In the genomic region with DNA sequence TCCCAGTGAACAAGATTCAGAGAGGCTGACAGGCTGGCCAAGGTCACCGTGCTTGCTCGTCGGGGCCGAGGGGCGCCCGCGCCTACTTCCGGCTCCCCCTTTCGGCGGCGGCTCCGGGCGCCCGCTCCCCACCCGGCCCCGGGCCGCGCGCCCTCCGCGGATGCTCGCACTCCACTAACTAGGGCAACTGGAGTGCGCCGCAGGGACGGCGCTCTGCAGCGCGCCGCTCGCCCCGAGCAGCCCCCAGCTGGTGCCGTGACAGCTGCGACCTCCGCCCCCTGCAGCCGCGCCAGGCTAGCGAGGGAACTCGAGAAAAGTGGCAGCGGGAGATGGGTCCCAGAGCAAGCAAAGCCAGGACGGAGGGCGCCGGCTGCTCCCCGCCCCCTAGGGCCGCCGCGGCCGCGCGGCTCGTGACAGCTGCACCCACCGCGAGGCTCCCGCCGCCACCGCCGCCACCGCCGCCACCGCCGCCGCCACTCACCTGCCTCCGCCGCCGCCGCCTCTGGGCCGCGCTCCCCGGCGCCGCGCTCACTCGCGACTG, we compare ENCODE assay signal across 8 mouse cellular contexts. TPM values are rescaled to one million over a fixed set of nuclear protein-coding genes. Genes with fewer than 3 reads are reported as not detected.
DNase-seq lines count a peak whose midpoint lies in the region; ATAC-seq and TF ChIP-seq lines count a peak whose summit lies in the region.

No protein-coding gene starts in this region.

- H3K4me1 ChIP-seq in limb, embryonic 11.5 days (ENCODE audit: control insufficient read depth, insufficient read depth, low read length): peaks cover 13% of the 10 kb centered on the region
- H3K4me1 ChIP-seq in midbrain, embryonic 12.5 days: peaks cover 16% of the 10 kb centered on the region
- H3K4me1 ChIP-seq in small intestine, adult 2 months (ENCODE audit: control insufficient read depth, insufficient read depth, insufficient read length, low read length): peaks cover 6% of the 10 kb centered on the region

- H3K36me3 ChIP-seq in limb, embryonic 11.5 days (ENCODE audit: control insufficient read depth, insufficient read depth, low read length): no peaks in the 10 kb centered on the region
- no peaks in the 10 kb centered on the region for H3K36me3 ChIP-seq in midbrain, embryonic 12.5 days
- H3K36me3 ChIP-seq in small intestine, adult 2 months (ENCODE audit: control insufficient read depth, insufficient read depth, low read length): no peaks in the 10 kb centered on the region

- peak; percentile 59 for DNase-seq in R1 (ENCODE audit: low read depth, low spot score)
- peak; percentile 63 to 67 for DNase-seq in cerebellum, postnatal 14 days
- DNase-seq in gastrocnemius, adult 2 months: peak; percentile 74
- DNase-seq in induced T-regulatory cell, adult 2 months (ENCODE audit: low read depth): peak; percentile 68
- peak; percentile 70 for DNase-seq in limb, embryonic 11.5 days (ENCODE audit: low spot score)
- DNase-seq in c-Kit-positive CD71-positive TER-119-positive erythroid progenitor cells, embryonic 14.5 days (ENCODE audit: low spot score): no peak

- peak; percentile 17; the same call in 1 of the 2 replicates for TF ChIP-seq CTCF in gastrocnemius, adult 2 months (IDR thresholded peaks at IDR 0.05)
- no peak for TF ChIP-seq CTCF in small intestine, adult 2 months (IDR thresholded peaks at IDR 0.05; ENCODE audit: extremely low read depth, insufficient read length, insufficient replicate concordance, low read depth, low read length)

- under 1% methylated on average over 52 of the region's 73 CpGs for WGBS in limb, embryonic 11.5 days
- WGBS in midbrain, embryonic 12.5 days: 0% methylated on average over 39 of the region's 73 CpGs
- WGBS in small intestine, adult 2 months: 2% methylated on average over 68 of the region's 73 CpGs

- peak; percentile 66 for ATAC-seq in limb, embryonic 11.5 days (ENCODE audit: insufficient number of reproducible peaks, low FRiP score, low TSS enrichment, low read depth)
- peak; percentile 88 for ATAC-seq in midbrain, embryonic 12.5 days (ENCODE audit: low FRiP score, low read depth)

- TF ChIP-seq POLR2A in small intestine, adult 2 months (IDR thresholded peaks at IDR 0.05; ENCODE audit: low read depth, low read length): no peak

- peak overlapping the region; percentile 99 for H3K4me3 ChIP-seq in gastrocnemius, adult 2 months
- peak overlapping the region; percentile 76 for H3K4me3 ChIP-seq in limb, embryonic 11.5 days (ENCODE audit: low read depth, low read length)
- H3K4me3 ChIP-seq in midbrain, embryonic 12.5 days: peak overlapping the region; percentile 91
- peak overlapping the region; percentile 98 for H3K4me3 ChIP-seq in small intestine, adult 2 months (ENCODE audit: low read depth, low read length)

- H3K4me2 ChIP-seq in limb, embryonic 11.5 days (ENCODE audit: low read depth, severe bottlenecking): peak overlapping the region; percentile 91
- peak overlapping the region; percentile 89 for H3K4me2 ChIP-seq in midbrain, embryonic 12.5 days (replicated peaks)

- intact Hi-C loops in gastrocnemius, adult 2 months (cut with DNase I): loop anchor here (2.0 to 10.0 kb wide), 2 partner anchors 46 to 142 kb away; no protein-coding TSS in a partner anchor

- H3K27ac ChIP-seq in gastrocnemius, adult 2 months: peak overlapping the region; percentile 96
- H3K27ac ChIP-seq in limb, embryonic 11.5 days (replicated peaks; ENCODE audit: low read depth, low read length): peak overlapping the region; percentile 84
- H3K27ac ChIP-seq in midbrain, embryonic 12.5 days (replicated peaks): peak overlapping the region; percentile 96
- H3K27ac ChIP-seq in small intestine, adult 2 months (ENCODE audit: insufficient read depth, low read depth, low read length): no peak overlapping the region; the same call in 1 of the 2 replicates

- H3K9me3 ChIP-seq in limb, embryonic 11.5 days (ENCODE audit: control insufficient read depth, low read length): no peaks in the 10 kb centered on the region
- no peaks in the 10 kb centered on the region for H3K9me3 ChIP-seq in midbrain, embryonic 12.5 days

- 0 out of 2 replicates have a peak, but pooled peaks cover 3% of the 10 kb centered on the region for H3K27me3 ChIP-seq in limb, embryonic 11.5 days (ENCODE audit: control insufficient read depth, insufficient read depth, low read length)
- H3K27me3 ChIP-seq in midbrain, embryonic 12.5 days: peaks cover 22% of the 10 kb centered on the region
- no peaks in the 10 kb centered on the region for H3K27me3 ChIP-seq in small intestine, adult 2 months (ENCODE audit: control insufficient read depth, insufficient read depth, low read length)

- peak overlapping the region; percentile 90 for H3K9ac ChIP-seq in limb, embryonic 11.5 days (ENCODE audit: low read length)
- peak overlapping the region; percentile 92 for H3K9ac ChIP-seq in midbrain, embryonic 12.5 days (replicated peaks)

RNA-seq across cellular contexts. Expression of gene Ncoa1, which starts 0.6 kb away (rescaled TPM):
- 10 to 100 TPM; 26.1 to 26.6 TPM for total RNA-seq in gastrocnemius, adult 2 months (2021)
- polyA plus RNA-seq in limb, embryonic 11.5 days (2014; fragmentation: Nextera tagmentation; extraction: Ambion mirVana): 7.9 and 9.1 TPM in 2 replicates
- 6.8 and 7.1 TPM in 2 replicates for polyA plus RNA-seq in midbrain, embryonic 12.5 days (2016; fragmentation: Nextera tagmentation; extraction: Ambion mirVana)
- 9.4 and 17.0 TPM in 2 replicates for polyA plus RNA-seq in small intestine, adult 2 months (2012; rRNA removed)
